Mouse (Mus musculus) liver, embryonic 15.5 days (tissue): Measurements from ENCODE around the gene Fbxl20. TPM values are rescaled to one million over a fixed set of nuclear protein-coding genes. Genes with fewer than 3 reads are reported as not detected.

ENCODE experiments used
- ATAC-seq: fragments of 200-750 bp; cut with Nextera tagmentation; 2 replicates; pipeline ENCODE4 v1.8.0; 2017; ENCODE audit warnings: moderate number of reproducible peaks, mild to moderate bottlenecking, moderate library complexity; ENCODE audit not compliant: insufficient read depth
- H3K27ac ChIP-seq: fragments of 300-500 bp; sonication (generic); replicated peaks from 2 replicates; pipeline ENCODE4 v1.5.1; 2015; ENCODE audit warnings: mild to moderate bottlenecking, inconsistent platforms
- H3K27me3 ChIP-seq: fragments of 300-500 bp; sonication (generic); 2 replicates; pipeline ENCODE4 v1.6.1; 2015; ENCODE audit warnings: mild to moderate bottlenecking, inconsistent platforms
- H3K36me3 ChIP-seq: fragments of 300-500 bp; sonication (generic); replicated peaks from 2 replicates; pipeline ENCODE4 v1.6.1; 2015; ENCODE audit warnings: moderate library complexity, mild to moderate bottlenecking, inconsistent platforms
- H3K4me1 ChIP-seq: fragments of 300-500 bp; sonication (generic); replicated peaks from 2 replicates; pipeline ENCODE4 v1.6.1; 2015; ENCODE audit warnings: inconsistent platforms
- H3K4me2 ChIP-seq: fragments of 300-500 bp; sonication (generic); 2 replicates; pipeline ENCODE4 v1.6.1; 2015; ENCODE audit warnings: moderate library complexity, mild to moderate bottlenecking, inconsistent platforms
- H3K4me3 ChIP-seq: fragments of 300-500 bp; sonication (generic); replicated peaks from 2 replicates; pipeline ENCODE4 v1.5.1; 2015; ENCODE audit warnings: mild to moderate bottlenecking, inconsistent platforms
- H3K9ac ChIP-seq: fragments of 300-500 bp; sonication (generic); 2 replicates; pipeline ENCODE4 v1.6.1; 2015; ENCODE audit warnings: moderate library complexity, mild to moderate bottlenecking, inconsistent platforms
- H3K9me3 ChIP-seq: fragments of 300-500 bp; sonication (generic); replicated peaks from 2 replicates; pipeline ENCODE4 v1.6.1; 2016; ENCODE audit warnings: inconsistent platforms
- WGBS: fragments of 180-500 bp; shearing (Covaris S2); methylation state at CpG from one replicate; pipeline ENCODE4 v1.1.7; 2015; ENCODE audit warnings: mixed read lengths; ENCODE audit not compliant: insufficient replicate concordance; 5-methylcytosine and 5-hydroxymethylcytosine counted together
- polyA plus RNA-seq: library from polyadenylated mRNA; unstranded; fragments of >200 nt; fragmentation: Nextera tagmentation; extraction: Ambion mirVana; gene quantifications from 2 replicates; pipeline ENCODE4 v1.2.1, GENCODE M21; 2015

The Fbxl20 gene
- polyA plus RNA-seq, 1 experiment from 2014 or later, result 6.5 TPM

GRCm38 (mm10) chr11:98148551-98149301 lies 1.5 kb downstream of the Fbxl20 start:
- under 1% methylated on average over 45 of the region's 45 CpGs for WGBS
- Histone ChIP-seq H3K4me2 (peak overlapping the region; percentile 100), H3K4me3 (peak overlapping the region; percentile 92), H3K4me1 (peaks cover 24% of the 10 kb centered on the region), H3K27ac (peak overlapping the region; percentile 86), H3K9ac (peak overlapping the region; percentile 91), H3K9me3 (no peaks in the 10 kb centered on the region), H3K27me3 (no peaks in the 10 kb centered on the region), H3K36me3 (0 out of 2 replicates have a peak, but pooled peaks cover 2% of the 10 kb centered on the region)
- peak; percentile 30 for ATAC-seq

GRCm38 (mm10) chr11:98145856-98146255 lies 4.3 kb downstream of the Fbxl20 start:
- Histone ChIP-seq H3K36me3 (no peaks in the 10 kb centered on the region), H3K4me3 (no peak overlapping the region), H3K9ac (no peak overlapping the region), H3K4me1 (peaks cover 22% of the 10 kb centered on the region), H3K4me2 (no peak overlapping the region), H3K27ac (no peak overlapping the region), H3K9me3 (no peaks in the 10 kb centered on the region), H3K27me3 (no peaks in the 10 kb centered on the region)
- no peak for ATAC-seq
- WGBS, result 71% methylated on average over 7 of the region's 7 CpGs

- no peaks in the 10 kb centered on the region for H3K27me3 ChIP-seq
- no peak overlapping the region for H3K27ac ChIP-seq
- H3K36me3 ChIP-seq, result no peaks in the 10 kb centered on the region
- ATAC-seq, result no peak
- H3K9me3 ChIP-seq, result no peaks in the 10 kb centered on the region
- no peak overlapping the region for H3K4me3 ChIP-seq
- 73% methylated on average over 2 of the region's 2 CpGs for WGBS
- peaks cover 6% of the 10 kb centered on the region for H3K4me1 ChIP-seq
- no peak overlapping the region for H3K9ac ChIP-seq
- no peak overlapping the region for H3K4me2 ChIP-seq
Observed at GRCm38 (mm10) chr11:98142545-98142944, 7.7 kb downstream of the Fbxl20 start.

- no peak overlapping the region for H3K4me2 ChIP-seq
- no peak for ATAC-seq
- H3K36me3 ChIP-seq, result no peaks in the 10 kb centered on the region
- no peak overlapping the region for H3K27ac ChIP-seq
- H3K9ac ChIP-seq, result no peak overlapping the region
- H3K4me1 ChIP-seq, result 0 out of 2 replicates have a peak, but pooled peaks cover 3% of the 10 kb centered on the region
- no peaks in the 10 kb centered on the region for H3K9me3 ChIP-seq
- WGBS, result 81% methylated on average over 7 of the region's 7 CpGs
- no peaks in the 10 kb centered on the region for H3K27me3 ChIP-seq
- no peak overlapping the region for H3K4me3 ChIP-seq
Observed at GRCm38 (mm10) chr11:98138894-98139293, 11.3 kb downstream of the Fbxl20 start.

- 73% methylated on average over 11 of the region's 11 CpGs for WGBS
- ATAC-seq, result no peak
Observed at GRCm38 (mm10) chr11:98137836-98138235, 12.4 kb downstream of the Fbxl20 start.

GRCm38 (mm10) chr11:98134951-98135350 lies 15.3 kb downstream of the Fbxl20 start:
- H3K4me1 ChIP-seq, result 0 out of 2 replicates have a peak, but pooled peaks cover 3% of the 10 kb centered on the region
- WGBS, result 74% methylated on average over 4 of the region's 4 CpGs
- no peaks in the 10 kb centered on the region for H3K9me3 ChIP-seq
- no peak overlapping the region for H3K9ac ChIP-seq
- no peak for ATAC-seq
- no peak overlapping the region for H3K27ac ChIP-seq
- H3K27me3 ChIP-seq, result no peaks in the 10 kb centered on the region
- H3K4me3 ChIP-seq, result no peak overlapping the region
- H3K4me2 ChIP-seq, result no peak overlapping the region
- H3K36me3 ChIP-seq, result no peaks in the 10 kb centered on the region

More at GRCm38 (mm10) chr11:98137836-98138235, 12.4 kb downstream of the Fbxl20 start:
- no peak overlapping the region for H3K9ac ChIP-seq
- H3K4me2 ChIP-seq, result no peak overlapping the region
- H3K27ac ChIP-seq, result no peak overlapping the region
- no peaks in the 10 kb centered on the region for H3K36me3 ChIP-seq
- H3K9me3 ChIP-seq, result no peaks in the 10 kb centered on the region
- 0 out of 2 replicates have a peak, but pooled peaks cover 3% of the 10 kb centered on the region for H3K4me1 ChIP-seq
- no peaks in the 10 kb centered on the region for H3K27me3 ChIP-seq
- no peak overlapping the region for H3K4me3 ChIP-seq

GRCm38 (mm10) chr11:98123424-98123823 lies 26.8 kb downstream of the Fbxl20 start:
- H3K27me3 ChIP-seq, result no peaks in the 10 kb centered on the region

GRCm38 (mm10) chr11:98114363-98114762 lies 35.8 kb downstream of the Fbxl20 start:
- no peak for ATAC-seq
- Histone ChIP-seq H3K4me2 (no peak overlapping the region), H3K36me3 (peaks cover 20% of the 10 kb centered on the region; the same call in 1 of the 2 replicates), H3K27me3 (no peaks in the 10 kb centered on the region), H3K27ac (no peak overlapping the region), H3K4me3 (no peak overlapping the region), H3K4me1 (no peaks in the 10 kb centered on the region), H3K9me3 (no peaks in the 10 kb centered on the region), H3K9ac (no peak overlapping the region)
- WGBS, result 79% methylated on average over 1 of the region's 1 CpGs

More at GRCm38 (mm10) chr11:98123424-98123823, 26.8 kb downstream of the Fbxl20 start:
- H3K4me3 ChIP-seq, result no peak overlapping the region
- ATAC-seq, result no peak
- no peak overlapping the region for H3K9ac ChIP-seq
- 80% methylated on average over 5 of the region's 5 CpGs for WGBS
- H3K4me1 ChIP-seq, result 0 out of 2 replicates have a peak, but pooled peaks cover 4% of the 10 kb centered on the region
- no peaks in the 10 kb centered on the region for H3K9me3 ChIP-seq
- H3K27ac ChIP-seq, result no peak overlapping the region
- peaks cover 5% of the 10 kb centered on the region; the same call in 1 of the 2 replicates for H3K36me3 ChIP-seq
- H3K4me2 ChIP-seq, result no peak overlapping the region

GRCm38 (mm10) chr11:98113504-98113903 lies 36.7 kb downstream of the Fbxl20 start:
- no peak overlapping the region for H3K4me3 ChIP-seq
- H3K9me3 ChIP-seq, result no peaks in the 10 kb centered on the region
- H3K27ac ChIP-seq, result no peak overlapping the region
- no peak for ATAC-seq
- H3K36me3 ChIP-seq, result peaks cover 28% of the 10 kb centered on the region
- WGBS, result 60% methylated on average over 4 of the region's 4 CpGs
- no peaks in the 10 kb centered on the region for H3K4me1 ChIP-seq
- H3K4me2 ChIP-seq, result no peak overlapping the region
- no peak overlapping the region for H3K9ac ChIP-seq
- H3K27me3 ChIP-seq, result no peaks in the 10 kb centered on the region

- Histone ChIP-seq H3K4me2 (no peak overlapping the region), H3K27ac (no peak overlapping the region), H3K4me1 (no peaks in the 10 kb centered on the region), H3K9me3 (no peaks in the 10 kb centered on the region), H3K9ac (no peak overlapping the region), H3K27me3 (no peaks in the 10 kb centered on the region), H3K36me3 (peaks cover 40% of the 10 kb centered on the region), H3K4me3 (no peak overlapping the region)
- ATAC-seq, result no peak
- 80% methylated on average over 5 of the region's 5 CpGs for WGBS
Observed at GRCm38 (mm10) chr11:98109706-98110105, 40.5 kb downstream of the Fbxl20 start.

- Histone ChIP-seq H3K27me3 (no peaks in the 10 kb centered on the region), H3K9me3 (no peaks in the 10 kb centered on the region), H3K27ac (no peak overlapping the region), H3K4me1 (no peaks in the 10 kb centered on the region), H3K4me3 (no peak overlapping the region), H3K4me2 (no peak overlapping the region), H3K36me3 (peaks cover 35% of the 10 kb centered on the region), H3K9ac (no peak overlapping the region)
- no peak for ATAC-seq
- 66% methylated on average over 3 of the region's 3 CpGs for WGBS
Observed at GRCm38 (mm10) chr11:98101332-98101731, 48.9 kb downstream of the Fbxl20 start.
